Mouse (Mus musculus) megakaryocyte progenitor cell, adult 5-6 weeks (primary cell): ENCODE results near the gene Gm47959. TPM values are rescaled to one million over a fixed set of nuclear protein-coding genes. Genes with fewer than 3 reads are reported as not detected.
"Not testable (repeated sequence)": the region's sequence is repeated elsewhere in the genome, so short reads cannot be mapped to it uniquely, and the experiment has no call there.

Experiments used
- ATAC-seq: replicated peaks from 2 replicates; pipeline ENCODE4 v1.8.0; 2016; ENCODE audit warnings: mild to moderate bottlenecking, moderate TSS enrichment, inconsistent platforms; ENCODE audit not compliant: poor library complexity
- total RNA-seq, 2 experiments: library from RNA; stranded (forward) in 1 of 2; stranded (reverse) in 1 of 2; fragments of 157-497, 149-512 nt in 1 of 2; fragments of 200-1000 nt in 1 of 2; gene quantifications; 2 replicates each; pipeline versions ENCODE4 v1.2.3 to v1.2.4; 2015 to 2017

Gene Gm47959
- total RNA-seq (2015): not detected in 2 replicates
- total RNA-seq (2017): not detected in 2 replicates

GRCm38 (mm10) chr1:83000306-83000705 is at the start of gene Gm47959:
Gene Gm47959 (plus strand): TSS chr1:83000548.
- not testable (repeated sequence) for ATAC-seq

- ATAC-seq: not testable (repeated sequence)
Measured at GRCm38 (mm10) chr1:82955913-82956312, 44.4 kb upstream of the Gm47959 start, which contains the start of gene Gm7544. Gene Gm7544 (minus strand): TSS chr1:82956013.

GRCm38 (mm10) chr1:82959870-82960385 is 40.4 kb upstream of the Gm47959 start, which contains the start of gene Gm47955:
Gene Gm47955 (plus strand): TSS chr1:82960286.
- no peak for ATAC-seq

DNA sequence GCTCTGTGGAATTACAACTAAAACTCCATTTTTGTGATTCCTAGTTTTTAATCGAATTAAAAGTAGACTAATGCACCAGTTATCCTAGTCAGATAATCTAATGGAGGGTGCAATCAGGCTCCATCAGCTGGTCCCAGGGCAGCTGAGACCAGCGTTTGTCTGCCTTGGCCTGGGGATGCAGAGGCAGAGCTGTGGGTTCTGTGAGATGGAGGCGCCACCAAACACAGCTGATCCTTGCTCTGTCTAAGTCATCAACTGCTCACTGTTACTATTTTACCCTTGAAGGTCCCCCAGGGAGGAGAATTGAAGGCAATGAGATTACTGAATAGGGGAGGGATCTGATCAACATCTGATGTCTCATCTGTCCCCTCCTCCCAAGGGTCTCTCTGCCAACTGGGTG is 33.9 kb upstream of the Gm47959 start:
- no peak for ATAC-seq

DNA sequence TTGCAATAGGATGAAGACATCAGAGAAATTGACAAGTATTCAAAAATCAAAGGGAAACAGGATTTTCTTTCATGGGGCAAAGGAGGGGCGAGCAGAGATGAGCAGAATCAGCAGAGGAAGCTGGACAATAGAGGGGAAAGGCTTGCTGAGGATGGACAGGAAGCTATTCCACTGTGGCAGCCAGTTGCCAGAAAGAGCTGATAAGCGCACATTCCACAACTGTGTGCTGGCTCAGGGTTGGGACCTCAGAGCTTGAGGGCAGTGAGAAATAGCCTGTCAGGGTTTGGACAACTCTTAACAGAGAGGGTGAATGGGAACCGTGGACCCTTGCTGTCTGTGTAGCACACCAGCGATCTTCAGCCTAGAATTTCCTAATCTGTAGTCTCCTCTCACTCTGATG is 28.3 kb upstream of the Gm47959 start:
- no peak for ATAC-seq

- ATAC-seq: no peak
Measured at GRCm38 (mm10) chr1:82973244-82973643, 27.1 kb upstream of the Gm47959 start.

DNA sequence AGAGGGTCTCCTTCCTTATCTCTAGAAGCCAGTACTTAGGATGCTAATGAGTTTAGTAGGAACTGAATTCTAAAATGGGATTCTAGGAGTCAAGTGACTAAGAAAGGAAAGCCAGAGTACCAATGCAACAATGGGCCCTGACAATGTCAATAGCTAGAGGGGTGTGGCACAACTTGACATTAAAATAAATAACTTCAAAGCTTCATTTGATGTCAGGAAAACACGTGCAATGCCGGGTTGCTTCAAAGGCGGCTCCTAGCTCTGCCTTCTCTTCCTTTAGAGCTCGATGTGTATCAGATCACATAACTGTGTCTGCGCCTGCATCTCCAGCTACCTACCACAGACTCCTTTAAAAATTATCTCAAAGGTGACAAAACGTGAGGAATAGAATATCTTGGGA is 26.4 kb upstream of the Gm47959 start:
- ATAC-seq: no peak

- ATAC-seq: no peak
Measured at GRCm38 (mm10) chr1:82974342-82974741, 26.0 kb upstream of the Gm47959 start.

- ATAC-seq: no peak
Measured at GRCm38 (mm10) chr1:82975750-82976149, 24.6 kb upstream of the Gm47959 start.

DNA sequence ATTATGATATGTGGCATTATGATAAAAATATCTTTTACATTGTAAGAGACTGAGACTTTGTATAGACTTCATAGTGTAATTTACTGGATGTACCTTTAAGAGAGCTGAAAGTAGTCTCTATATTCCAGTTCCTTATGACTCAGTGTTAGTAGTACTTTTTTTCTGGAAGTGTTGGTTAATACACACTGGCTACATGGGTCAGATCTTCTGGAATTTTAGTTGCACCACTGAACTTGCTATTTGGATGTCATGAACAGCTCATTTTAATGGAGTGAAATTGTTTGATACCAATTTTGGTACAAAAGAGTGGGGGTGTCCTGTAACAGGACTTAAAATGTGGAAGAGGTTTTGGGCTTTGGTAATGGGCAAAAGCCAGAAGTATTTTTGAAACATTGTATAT is 22.5 kb upstream of the Gm47959 start:
- no peak for ATAC-seq

GRCm38 (mm10) chr1:82986738-82987137 is 13.6 kb upstream of the Gm47959 start:
- ATAC-seq: no peak

- ATAC-seq: peak; percentile 65
Measured at GRCm38 (mm10) chr1:82987530-82988198, 12.7 kb upstream of the Gm47959 start.

DNA sequence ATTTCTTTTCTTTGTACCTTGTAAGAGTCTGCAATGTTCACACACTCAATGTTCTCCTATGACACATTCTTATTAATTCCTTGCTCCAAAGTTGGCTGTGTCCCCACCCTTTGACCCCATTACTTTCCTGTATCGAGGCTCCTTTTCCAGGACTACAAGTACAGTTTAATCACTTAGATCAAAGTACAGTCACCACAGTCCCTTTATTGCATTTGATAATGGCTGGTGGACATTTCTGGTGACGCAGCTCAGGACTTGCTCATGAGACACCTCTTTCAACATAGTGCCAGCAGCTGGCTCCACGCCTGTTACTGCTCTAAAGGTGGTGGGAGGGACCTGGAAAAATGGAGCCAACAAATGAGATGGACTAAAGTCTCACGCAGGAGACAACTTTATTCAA is 9.3 kb upstream of the Gm47959 start:
- ATAC-seq: no peak

GRCm38 (mm10) chr1:82991596-82991995 is 8.8 kb upstream of the Gm47959 start:
- no peak for ATAC-seq

DNA sequence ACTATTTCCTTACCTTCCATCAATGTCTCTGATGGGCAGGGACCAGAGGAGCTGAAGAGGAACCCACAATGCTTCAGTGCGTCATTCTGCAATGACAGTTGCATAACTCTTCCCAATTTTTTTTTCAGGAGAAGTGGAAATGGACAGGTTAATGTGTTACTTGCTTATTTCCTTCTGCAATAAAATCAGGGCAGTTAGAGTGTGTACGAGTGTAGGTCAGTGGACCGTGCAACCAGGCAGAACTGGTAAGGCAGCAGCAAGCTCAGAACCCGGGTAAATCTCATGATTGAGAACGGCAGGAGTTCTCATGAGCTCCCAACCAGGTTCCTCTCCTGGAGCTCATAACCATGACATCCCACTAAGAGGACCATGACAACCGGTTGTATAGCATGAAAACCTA is 8.3 kb upstream of the Gm47959 start:
- ATAC-seq: no peak

DNA sequence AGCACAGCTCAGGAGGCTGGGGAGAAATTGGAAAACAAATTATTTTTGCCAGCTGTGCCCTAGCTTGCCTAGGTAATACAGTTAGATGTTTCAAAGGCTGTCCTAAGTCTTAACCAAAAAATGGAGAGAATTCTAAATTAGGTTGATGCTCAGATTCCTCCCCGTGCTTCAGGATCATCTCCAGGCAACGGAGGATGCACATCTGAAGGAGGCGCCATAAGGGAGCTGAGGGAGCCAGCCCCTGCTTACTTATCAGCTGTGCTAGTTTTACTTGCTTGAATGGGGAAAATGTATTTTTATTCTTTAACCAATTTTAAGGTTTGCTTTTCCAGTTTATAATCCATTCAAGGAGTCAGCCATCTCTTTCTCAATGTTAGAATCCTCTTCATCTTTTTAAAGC is 6.4 kb upstream of the Gm47959 start:
- ATAC-seq: no peak

GRCm38 (mm10) chr1:83006218-83007179 is 6.2 kb downstream of the Gm47959 start:
- no peak for ATAC-seq

DNA sequence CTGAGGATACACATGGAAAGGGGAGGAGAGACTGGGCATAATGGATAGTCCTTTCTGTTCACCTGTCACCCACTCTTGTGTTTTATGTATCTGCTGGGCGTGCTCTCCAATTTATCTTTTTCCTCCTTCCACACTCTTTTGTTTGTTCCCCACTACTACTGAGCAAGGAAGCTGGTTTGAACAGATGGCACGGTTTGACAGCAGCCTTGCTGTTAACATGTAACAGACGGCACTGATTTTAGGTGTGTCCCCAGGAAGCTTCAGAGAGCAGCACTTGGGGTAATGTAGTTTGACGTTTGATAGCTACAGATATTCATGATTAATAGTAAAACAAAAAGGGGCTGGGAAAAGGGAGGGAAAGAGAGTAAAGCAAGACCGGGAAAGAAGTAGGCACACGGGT is 7.1 kb downstream of the Gm47959 start:
- no peak for ATAC-seq

- ATAC-seq: no peak
Measured at GRCm38 (mm10) chr1:83014477-83014876, 14.1 kb downstream of the Gm47959 start.

- ATAC-seq: no peak
Measured at GRCm38 (mm10) chr1:83015329-83015879, 15.1 kb downstream of the Gm47959 start.

- no peak for ATAC-seq
Measured at GRCm38 (mm10) chr1:83016556-83016955, 16.2 kb downstream of the Gm47959 start.
